Mouse (Mus musculus): Measurements from ENCODE around the gene Zcchc14. TPM values are rescaled to one million over a fixed set of nuclear protein-coding genes. Genes with fewer than 3 reads are reported as not detected.

Gene Zcchc14
- total RNA-seq, 2 experiments from 2014 or later: 33.9 to 38.5 TPM

DNA sequence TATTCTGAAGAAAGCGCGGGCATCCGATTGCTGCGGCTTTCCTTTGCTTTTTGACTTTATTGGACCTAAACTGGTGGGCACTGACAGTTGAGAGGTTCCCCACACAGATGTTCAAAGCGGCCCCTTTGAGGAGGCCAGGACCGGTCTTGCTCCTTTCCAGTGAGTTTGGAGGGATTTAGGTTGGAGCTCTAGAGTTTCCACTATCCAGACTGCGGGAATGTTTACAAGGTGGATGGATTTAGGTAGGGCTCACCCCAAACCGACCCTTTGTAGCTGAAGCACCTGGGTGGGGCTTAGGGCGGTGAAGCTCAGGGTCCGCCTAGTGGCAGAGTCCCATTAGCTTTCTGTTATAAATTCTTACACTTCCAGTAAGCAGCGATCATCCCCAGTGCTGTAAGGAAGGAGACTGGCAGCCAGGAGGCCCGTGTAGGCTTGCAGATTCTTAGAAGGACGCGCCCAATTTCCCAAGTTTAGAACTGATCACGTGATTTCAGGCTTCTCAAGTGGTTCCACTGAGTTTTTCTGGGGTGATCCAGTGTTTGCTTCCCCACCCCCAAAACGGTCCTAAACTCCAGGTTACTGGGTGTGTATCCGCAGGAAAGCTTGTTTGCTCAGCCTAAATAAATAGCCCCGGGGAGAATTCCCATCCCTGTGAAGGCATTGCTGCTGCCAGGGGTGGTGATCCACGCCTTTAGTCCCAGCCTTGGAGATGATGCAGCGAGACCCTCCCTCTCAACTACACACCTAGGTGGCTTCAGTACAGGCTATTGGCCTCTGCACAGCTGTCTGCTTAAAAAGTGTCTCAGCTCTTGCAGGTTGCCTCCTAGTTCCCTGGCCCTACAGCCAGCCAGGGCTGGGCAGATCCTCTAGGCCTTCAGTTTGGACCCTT, 61.3 kb downstream of the Zcchc14 start:
- intact Hi-C loops (cut with DNase I): no loop called here
- peak; percentile 52 to 61 for DNase-seq

DNA sequence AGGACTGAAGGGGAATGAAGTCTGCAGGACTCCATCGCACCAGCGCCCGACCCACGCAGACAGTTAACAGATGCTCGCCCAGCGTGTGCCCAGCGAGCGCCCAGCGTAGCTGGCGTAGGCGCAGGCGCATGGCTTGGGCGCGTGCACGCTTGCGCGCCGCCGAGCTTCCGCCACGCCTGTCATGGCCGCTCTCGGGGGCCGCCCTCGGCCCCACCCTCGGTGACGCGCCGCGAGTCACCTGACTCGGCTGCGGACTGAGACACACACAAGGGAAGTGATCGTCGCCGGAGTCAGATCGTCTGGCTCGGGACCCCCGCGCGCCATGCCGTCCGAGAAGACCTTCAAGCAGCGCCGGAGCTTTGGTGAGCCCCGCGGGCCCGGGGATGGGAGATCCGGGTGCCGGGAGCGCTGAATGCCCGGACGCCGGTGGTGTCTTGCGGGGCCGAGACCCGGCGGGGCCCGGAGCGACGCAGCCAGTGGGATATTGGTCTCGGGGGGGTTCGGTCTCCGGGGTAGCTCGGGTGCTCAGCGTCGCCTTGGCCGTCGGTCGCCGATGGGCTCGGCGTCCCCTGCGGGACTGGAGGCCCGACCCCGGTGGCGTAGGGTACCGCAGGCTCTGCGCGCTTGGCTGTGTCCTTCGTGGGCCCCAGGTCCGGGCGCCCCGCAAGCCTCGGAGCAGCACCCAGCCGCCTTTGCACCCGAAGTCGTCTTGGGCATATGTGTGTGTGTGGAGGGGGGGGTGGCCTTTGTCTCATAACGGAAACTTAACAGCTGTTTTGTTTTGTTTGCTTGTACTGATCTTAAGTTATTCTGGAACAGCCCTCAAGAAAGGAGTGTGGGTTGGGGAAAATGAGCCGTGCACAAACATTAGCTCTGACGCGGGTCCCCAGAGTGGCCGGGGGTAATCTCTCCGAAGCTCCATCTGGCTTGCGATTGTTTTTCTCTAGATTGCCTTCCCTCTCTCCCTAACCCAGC, 62.2 kb downstream of the Zcchc14 start, which contains the start of gene Map1lc3b:
Gene Map1lc3b, plus strand, starts transcription at position 159 of the 975 bp plus-strand sequence.
- DNase-seq: peak; percentile 98 to 99
- intact Hi-C loops (cut with DNase I): no loop called here

DNA sequence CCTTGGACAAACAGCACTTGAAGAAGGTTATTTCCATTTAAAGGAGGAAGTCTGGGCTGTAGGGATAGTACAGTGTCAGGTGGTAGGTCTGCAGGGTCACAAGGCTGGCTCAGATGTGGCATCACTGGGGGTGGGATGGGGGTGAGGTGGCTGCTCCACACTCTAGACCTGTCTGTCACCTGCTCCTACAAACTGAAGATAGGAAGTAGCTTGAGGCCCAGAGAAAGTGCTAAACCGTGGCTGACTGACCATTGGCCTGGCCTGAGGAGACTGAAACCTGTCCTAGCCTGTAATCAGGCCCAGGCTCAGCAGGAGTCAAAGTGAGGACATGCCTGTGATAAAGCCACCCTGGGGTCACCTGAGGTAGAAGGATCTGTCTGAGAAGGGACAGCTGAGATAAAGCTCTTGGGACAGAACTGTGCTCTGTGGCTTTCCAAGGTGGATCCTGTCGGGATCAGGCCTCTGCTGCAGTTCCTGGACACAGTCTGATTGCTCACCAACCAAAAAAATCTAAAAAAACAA, 63.4 kb downstream of the Zcchc14 start:
- no peak for DNase-seq
- intact Hi-C loops (cut with DNase I): loop anchor here (2.0 kb wide), 1 partner anchor 40 kb away; no protein-coding TSS in a partner anchor

DNA sequence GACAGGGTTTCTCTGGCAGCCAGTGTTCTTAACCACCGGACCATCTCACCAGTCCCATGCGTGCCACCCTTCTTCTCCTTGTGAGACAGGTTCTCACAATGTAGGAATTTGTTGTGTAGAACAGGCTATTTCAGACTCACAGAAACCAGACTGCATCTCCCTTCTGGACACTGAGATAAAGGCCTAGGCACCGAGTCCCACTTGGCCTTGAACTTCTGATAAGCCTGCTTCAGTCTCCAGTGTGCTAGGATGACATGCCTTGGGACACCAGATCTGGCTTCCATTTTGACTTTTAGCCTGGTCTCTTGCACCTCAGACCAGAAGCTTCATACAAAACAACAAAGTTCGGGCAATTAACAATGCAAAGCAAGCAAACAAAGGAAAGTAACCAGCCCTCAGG, 64.0 kb downstream of the Zcchc14 start:
- intact Hi-C loops (cut with DNase I): loop anchor here (2.0 kb wide), 1 partner anchor 40 kb away; no protein-coding TSS in a partner anchor
- no peak for DNase-seq

DNA sequence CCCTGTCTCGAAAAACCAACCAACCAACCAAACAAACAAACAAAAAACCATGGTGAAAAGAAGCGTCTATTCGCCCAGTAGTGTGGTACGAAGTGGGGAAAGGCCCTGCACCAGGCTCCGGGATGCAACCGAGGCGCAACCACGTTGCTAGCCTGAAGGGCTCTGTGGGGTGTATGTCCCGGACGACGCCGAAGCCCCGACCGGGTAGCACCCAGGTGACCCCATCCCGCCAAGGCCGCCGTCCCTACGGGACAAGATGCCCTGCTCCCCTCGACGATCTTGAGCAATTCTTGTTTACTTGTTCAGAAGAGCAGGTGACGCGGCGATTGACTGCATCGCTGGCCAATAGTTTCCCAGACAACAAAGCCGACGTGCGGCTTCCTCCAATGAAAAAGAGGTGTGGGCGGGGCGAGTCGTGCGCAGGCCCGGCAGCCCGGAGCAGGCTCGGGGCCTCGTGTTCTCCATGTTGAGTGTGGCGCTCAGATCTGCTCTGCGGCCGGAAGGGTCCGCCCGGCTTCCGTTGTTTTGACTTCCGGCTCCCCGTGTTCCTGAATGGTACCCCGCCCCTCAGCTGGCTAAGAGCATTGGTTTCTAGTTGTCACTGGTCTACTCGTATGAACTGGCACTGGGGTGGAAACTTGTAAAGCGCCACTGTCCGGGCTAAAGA, 67.4 kb downstream of the Zcchc14 start:
- peak; percentile 100 for DNase-seq
- intact Hi-C loops (cut with DNase I): no loop called here

DNA sequence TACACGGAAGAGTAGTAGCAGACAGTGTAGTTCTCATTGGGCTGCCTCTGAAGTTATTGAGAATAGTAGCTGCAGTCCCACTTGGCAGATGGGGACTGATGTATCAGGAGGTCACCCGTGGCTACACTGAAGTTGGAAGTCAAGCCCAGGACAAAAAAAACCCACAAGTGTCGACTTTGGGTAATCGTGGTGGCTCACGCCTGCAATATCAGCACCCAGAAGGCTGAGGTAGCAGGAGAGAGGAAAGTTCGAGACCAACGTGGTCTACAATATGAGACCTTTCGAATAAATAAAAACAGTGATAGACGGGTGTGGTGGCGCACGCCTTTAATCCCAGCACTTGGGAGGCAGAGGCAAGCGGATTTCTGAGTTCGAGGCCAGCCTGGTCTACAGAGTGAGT, 68.0 kb downstream of the Zcchc14 start:
- intact Hi-C loops (cut with DNase I): no loop called here
- no peak for DNase-seq

DNA sequence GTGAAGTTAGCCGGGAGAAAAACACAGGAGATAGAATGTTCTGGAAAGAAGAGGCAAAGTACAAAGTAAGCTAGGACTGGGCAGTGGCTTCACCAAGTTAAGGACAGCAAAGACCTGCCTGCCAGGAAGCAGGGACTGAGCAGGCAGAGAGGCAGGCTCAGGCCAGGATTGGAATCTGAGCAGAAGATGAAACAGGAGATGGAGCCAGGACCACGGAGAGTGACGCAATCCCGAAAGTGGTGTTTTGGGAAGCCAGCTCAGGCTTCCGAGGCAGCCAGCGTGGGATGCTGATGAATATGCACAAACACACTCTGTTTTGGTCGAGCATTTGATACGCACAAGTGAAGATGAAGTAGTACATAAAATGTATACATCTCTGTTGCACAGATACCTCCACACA, 69.0 kb downstream of the Zcchc14 start:
- intact Hi-C loops (cut with DNase I): no loop called here
- no peak for DNase-seq

DNA sequence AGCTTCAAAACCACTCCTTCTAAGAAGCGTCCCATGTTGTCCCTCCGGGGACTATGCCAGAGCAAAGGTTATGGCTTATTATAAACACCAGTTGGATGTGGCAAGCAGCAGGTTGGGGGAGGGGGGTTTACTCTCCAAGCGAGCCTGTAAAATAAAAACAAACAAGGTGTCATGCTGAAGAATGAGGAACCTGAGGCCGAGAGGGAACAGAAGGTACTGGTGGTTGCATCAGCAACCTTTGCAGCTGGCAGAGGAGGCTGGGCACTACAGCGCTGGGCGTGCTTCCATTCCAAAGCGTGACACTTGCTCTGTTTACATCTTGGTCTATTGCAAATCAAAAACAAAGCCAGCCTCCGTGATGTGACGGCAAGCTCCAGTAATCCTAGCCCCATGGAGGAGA, 72.2 kb downstream of the Zcchc14 start:
- intact Hi-C loops (cut with DNase I): no loop called here
- DNase-seq: no peak

DNA sequence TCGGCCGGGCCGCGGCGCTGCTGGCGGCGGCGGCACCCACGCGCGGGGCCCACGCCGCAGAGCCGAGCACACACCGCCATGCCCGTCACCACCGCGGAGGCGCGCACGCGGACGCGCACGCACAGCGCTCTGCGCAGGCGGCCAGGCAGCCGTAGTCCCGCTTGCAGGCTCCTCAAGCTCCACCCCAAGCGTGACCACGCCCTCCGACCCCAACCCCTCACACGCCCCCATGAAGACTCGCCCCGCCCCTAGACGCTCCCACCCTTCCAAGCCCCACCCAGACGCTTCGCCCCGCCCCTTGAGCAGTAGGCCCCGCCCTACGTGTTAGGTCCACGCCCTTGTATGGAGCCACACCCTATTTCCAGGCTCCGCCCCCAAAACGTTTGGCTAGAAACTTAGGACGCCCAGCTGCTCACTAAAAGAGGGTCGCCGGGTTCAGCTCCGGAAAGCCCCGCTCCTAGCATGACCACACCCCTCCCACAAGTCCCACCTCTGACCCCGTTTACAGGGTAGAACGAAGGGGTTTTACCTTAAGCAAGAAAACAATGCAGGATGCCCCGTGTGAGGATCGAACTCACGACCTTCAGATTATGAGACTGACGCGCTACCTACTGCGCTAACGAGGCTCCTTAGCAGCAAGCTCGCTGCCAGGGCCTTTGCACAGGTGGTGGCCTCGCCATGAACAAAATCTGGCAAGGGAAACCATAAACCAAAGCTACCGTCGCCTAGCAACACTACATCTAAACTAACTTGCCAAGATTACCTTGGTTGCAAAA, 73.8 kb downstream of the Zcchc14 start, which contains the start of gene Fbxo31:
Gene Fbxo31, minus strand, starts transcription at position 131 of the 776 bp plus-strand sequence.
- DNase-seq: peak; percentile 94 to 96
- intact Hi-C loops (cut with DNase I): loop anchor here (5.0 kb wide), 1 partner anchor 912 kb away; the partner anchor contains the start of genes Cox4i1, Emc8 and Gm27021

DNA sequence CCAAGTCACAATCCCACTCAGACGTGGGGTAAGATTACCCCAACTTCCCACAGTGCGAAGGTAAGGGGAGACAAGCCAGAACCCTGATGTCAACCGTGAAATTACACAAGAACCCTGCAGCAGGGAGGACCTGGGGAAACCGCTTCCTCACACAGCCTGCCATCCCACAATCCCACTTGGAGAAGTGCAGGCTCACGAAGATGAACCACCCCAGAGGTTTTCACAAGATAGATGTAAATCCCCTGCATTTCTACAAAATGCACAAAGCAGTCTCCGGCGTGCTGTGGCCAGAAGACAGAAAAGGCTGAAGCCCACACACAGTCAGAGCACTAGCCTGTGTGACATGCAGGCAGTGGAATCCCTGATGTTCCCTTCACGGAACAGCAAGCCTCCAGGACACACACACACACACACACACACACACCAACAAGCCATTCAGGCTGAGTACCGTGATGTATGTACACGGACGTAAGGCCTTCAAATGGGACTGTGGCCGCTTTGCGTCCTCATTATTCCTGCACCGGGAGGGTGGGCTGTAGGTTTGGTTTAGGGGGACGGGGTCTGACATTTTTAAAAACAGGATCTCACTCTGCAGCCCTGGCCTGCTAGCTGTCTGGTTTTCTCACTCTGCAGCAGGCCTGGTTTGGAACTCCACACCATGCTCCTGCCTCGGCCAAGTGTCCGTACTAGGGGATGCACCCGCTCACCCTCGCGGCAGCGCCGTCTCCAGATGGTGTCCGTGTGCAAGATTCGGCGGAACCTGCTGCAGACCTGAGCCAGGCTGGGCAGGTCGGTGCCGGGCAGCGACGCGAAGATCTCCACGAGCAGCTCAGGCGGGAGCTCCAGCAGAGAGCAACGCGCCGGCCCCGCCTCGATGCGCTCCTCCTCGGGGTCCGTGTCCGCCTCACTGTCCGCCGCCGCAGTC, 74.7 kb downstream of the Zcchc14 start:
- intact Hi-C loops (cut with DNase I): loop anchor here (5.0 kb wide), 1 partner anchor 911 kb away; the partner anchor contains the start of genes Cox4i1, Emc8 and Gm27021

DNA sequence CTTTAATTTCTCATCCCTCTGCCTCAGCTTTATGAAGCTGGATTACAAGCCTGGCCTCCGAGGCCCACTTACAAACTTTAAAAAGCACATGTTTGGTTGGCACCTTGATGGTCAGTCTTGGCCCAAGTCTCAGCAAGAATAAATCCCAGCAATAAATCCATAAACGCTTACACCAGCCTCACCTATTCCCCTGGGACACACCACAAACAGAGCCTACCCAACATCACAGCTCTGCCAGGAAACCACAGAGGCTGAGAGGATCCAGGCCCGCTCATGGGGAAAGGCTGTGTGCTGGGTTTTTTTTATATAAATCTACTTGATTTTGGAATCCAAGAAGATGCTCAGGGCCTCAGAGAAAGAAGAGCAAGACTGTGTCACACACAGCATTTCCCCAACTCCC, 77.0 kb downstream of the Zcchc14 start:
- no peak for DNase-seq
- intact Hi-C loops (cut with DNase I): loop anchor here (5.0 kb wide), 1 partner anchor 908 kb away; the partner anchor contains the start of genes Cox4i1, Emc8 and Gm27021

More for the DNA sequence above, 74.7 kb downstream of the Zcchc14 start:
- DNase-seq: no peak

DNA sequence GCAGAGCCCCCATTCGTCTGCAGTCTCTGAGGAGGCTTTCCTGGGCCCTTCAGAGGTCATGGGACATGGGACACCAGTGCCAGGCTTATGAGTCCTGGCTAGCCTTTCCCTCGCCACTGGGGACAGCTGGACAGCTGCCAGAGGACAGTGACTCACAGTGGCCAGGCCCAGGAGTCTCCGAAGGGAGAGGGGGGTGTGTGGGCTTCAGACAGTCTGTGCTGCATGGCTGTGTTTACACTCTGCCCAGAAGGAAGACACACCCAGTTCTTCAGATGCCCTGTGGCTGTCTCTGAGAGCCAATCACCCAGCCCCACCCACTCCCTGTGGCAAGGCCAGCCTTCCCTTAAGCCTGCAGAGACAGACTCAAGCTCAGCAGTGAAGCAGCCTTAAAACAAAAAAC, 79.4 kb downstream of the Zcchc14 start:
- intact Hi-C loops (cut with DNase I): no loop called here
- DNase-seq: peak; percentile 74 to 84

DNA sequence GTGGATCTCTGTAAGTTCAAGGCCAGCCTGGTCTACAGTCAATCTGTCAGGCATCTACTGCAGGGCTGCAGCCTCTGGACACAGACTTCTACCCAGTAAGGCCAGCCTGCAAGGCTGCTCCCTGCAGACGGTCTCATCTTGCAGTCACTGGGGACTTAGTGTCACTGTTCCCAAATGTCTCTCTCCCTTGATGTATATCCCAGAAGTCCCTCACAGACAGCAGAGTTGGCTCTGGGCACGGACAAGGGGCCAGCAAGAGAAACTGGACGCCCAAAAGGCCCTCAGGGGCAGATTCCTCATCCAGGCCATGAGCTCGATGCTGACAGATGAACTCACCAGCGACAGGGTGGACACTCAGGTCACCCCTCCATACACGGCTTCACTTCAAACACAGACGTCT, 80.6 kb downstream of the Zcchc14 start:
- intact Hi-C loops (cut with DNase I): no loop called here
- no peak for DNase-seq

DNA sequence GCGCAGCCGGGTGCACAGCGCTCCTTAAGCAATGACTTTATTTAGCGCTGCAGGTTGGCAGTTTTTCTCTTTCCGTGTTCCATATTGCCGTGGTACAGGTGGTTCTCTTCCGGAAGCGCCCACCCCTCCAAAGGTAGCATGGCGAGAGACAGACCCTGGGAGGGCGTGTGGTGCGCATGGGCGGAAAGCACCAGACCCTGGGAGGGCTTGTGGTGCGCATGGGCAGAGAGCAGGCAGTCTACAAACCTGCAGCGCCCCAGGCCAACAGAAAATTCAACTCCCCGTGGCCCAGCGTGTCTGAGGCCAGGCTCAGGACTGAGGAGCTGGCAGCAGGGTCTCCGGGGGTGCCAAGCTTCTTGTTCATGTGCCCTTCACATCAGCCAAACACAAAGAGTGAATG, 81.9 kb downstream of the Zcchc14 start:
- intact Hi-C loops (cut with DNase I): no loop called here
- DNase-seq: no peak

DNA sequence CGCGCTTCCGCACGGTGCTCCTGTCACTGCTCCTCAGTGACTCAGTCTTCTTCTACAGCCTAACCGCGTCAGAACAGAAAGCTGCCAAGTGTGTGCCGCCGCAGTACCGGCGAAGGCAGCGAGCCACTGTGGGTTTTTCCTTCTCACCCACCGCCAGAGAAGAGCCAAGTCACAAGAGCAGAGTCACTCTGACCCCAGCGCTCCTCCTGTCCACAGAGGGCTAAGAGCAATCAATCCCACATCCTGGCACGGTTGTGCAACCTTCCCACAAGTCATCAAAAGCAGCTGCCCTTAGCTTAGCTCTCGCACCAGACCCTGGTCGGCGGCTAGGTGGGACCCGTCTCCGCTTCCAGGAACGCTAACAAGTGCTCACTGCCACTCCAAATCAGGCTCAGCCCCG, 82.4 kb downstream of the Zcchc14 start:
- DNase-seq: no peak

DNA sequence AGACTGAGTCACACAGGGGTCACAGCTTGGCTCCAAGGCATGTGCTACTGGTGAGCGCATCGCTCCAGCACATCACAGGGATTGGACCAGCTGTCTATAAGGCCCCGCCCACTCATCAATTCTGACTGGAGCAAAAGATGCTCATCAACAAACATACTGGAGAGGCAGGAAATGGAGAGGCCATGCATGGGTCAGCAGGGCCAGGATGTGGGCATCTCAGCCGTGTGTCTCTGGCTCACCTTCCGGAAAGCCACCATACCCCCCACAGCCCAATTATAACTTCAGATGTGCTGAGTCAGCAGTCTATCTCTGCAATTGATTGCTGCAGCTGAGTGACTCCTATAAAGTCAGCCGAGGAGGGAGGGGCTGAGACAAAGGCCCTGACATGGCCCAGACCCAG, 84.4 kb downstream of the Zcchc14 start:
- DNase-seq: no peak
- intact Hi-C loops (cut with DNase I): no loop called here

More for the DNA sequence above, 82.4 kb downstream of the Zcchc14 start:
- intact Hi-C loops (cut with DNase I): no loop called here

DNA sequence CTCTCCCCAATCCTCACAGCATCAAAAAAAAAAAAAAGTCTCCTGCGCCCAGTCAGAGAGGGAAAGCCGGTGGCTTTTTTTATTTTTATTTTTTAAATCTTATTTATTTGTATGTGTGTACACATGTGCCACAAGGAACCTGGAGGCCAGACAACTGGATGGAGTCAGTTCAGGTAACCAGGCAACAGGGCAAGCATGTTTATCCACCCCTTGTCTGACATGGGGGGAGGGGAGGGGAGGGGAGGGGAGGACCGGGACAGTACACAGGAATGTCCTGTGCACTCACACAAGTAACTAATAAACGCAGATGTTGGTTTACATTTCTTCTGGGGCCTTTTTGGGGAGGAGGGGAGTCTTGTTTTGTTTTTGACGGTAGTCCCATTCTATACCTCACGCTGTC, 89.0 kb downstream of the Zcchc14 start:
- DNase-seq: no peak
- intact Hi-C loops (cut with DNase I): no loop called here

DNA sequence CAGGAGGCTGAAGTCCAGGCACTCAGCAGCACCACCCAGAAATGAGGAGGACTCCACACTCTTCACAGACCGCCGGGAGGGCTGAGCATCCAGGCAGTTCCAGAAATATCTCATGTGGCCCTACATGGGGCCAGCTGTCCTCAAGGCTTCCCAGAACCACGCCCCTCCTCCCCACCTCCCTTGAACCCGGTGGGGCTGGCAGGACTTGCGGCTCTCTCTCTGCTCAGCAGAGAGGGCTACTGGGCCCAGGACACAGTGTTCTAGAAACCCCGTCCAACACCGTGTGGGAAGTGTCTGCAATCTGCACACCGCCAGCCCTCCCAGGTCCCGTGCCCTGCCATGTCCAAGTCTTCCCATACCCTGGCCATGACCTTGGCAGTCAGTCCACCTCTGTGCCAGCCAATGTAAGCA, 89.8 kb downstream of the Zcchc14 start:
- peak; percentile 82 to 85 for DNase-seq
- intact Hi-C loops (cut with DNase I): no loop called here
